Mouse (Mus musculus) MEL (cell line): ENCODE measurements around the gene Zfpm1. TPM values are rescaled to one million over a fixed set of nuclear protein-coding genes. Genes with fewer than 3 reads are reported as not detected.

Experiments used
- DNase-seq: peaks from one replicate; pipeline ENCODE4 v3.0.0; 2011; ENCODE audit warnings: low read depth, low spot score
- H3K27ac ChIP-seq: 2 replicates; pipeline ENCODE4 v1.5.1; 2012; ENCODE audit warnings: low read depth, mild to moderate bottlenecking, control low read depth, low read length, moderate library complexity; ENCODE audit not compliant: control insufficient read depth
- H3K27me3 ChIP-seq, 2 experiments: fragments of 150-350 bp in 1 of 2; sonication (generic) in 1 of 2; 2 replicates each; pipeline ENCODE4 v1.6.1; 2012; ENCODE audit warnings: low read length in 2 of 2, mild to moderate bottlenecking in 2 of 2, improper control_type of control experiment in 1 of 2, moderate library complexity in 1 of 2; ENCODE audit not compliant: insufficient read depth in 2 of 2, control insufficient read depth in 1 of 2
- H3K36me3 ChIP-seq, 2 experiments: 2 replicates each; pipeline ENCODE4 v1.6.1; 2012 to 2014; ENCODE audit warnings: low read length in 2 of 2, improper control_type of control experiment in 1 of 2, inconsistent platforms in 1 of 2, mild to moderate bottlenecking in 1 of 2; ENCODE audit not compliant: insufficient read depth in 2 of 2, control insufficient read depth in 1 of 2
- H3K4me1 ChIP-seq, 2 experiments: fragments of 150-350 bp in 1 of 2; sonication (generic) in 1 of 2; 2 replicates each; pipeline ENCODE4 v1.6.1; 2012; ENCODE audit warnings: low read length in 2 of 2, improper control_type of control experiment in 1 of 2, mild to moderate bottlenecking in 1 of 2; ENCODE audit not compliant: insufficient read depth in 2 of 2, control insufficient read depth in 1 of 2
- H3K4me3 ChIP-seq, 2 experiments: fragments of 150-350 bp in 1 of 2; sonication (generic) in 1 of 2; 2 replicates each; pipeline ENCODE4 v1.5.1; 2012; ENCODE audit warnings: low read depth in 2 of 2, low read length in 2 of 2, mild to moderate bottlenecking in 2 of 2, moderate library complexity in 2 of 2, control low read depth in 1 of 2, improper control_type of control experiment in 1 of 2; ENCODE audit not compliant: control insufficient read depth in 1 of 2, insufficient read depth in 1 of 2
- H3K79me2 ChIP-seq: 2 replicates; pipeline ENCODE4 v1.6.1; 2012; ENCODE audit warnings: mild to moderate bottlenecking, low read length, moderate library complexity; ENCODE audit not compliant: control insufficient read depth, poor library complexity, insufficient read depth
- H3K9ac ChIP-seq: 2 replicates; pipeline ENCODE4 v1.6.1; 2012; ENCODE audit warnings: low read depth, mild to moderate bottlenecking, control low read depth, low read length, moderate library complexity; ENCODE audit not compliant: control insufficient read depth, poor library complexity, severe bottlenecking
- H3K9me3 ChIP-seq: fragments of 150-350 bp; sonication (generic); replicated peaks from 2 replicates; pipeline ENCODE4 v1.6.1; 2012; ENCODE audit warnings: mild to moderate bottlenecking, low read length, improper control_type of control experiment, moderate library complexity; ENCODE audit not compliant: insufficient read depth
- BHLHE40 ChIP-seq: IDR thresholded peaks from 2 replicates; pipeline ENCODE4 v1.6.1; 2012; ENCODE audit warnings: low read depth, mild to moderate bottlenecking, inconsistent platforms, low read length, improper control_type of control experiment, borderline replicate concordance
- CHD1 ChIP-seq: IDR thresholded peaks from 2 replicates; pipeline ENCODE4 v1.6.1; 2012; ENCODE audit warnings: low read depth, mild to moderate bottlenecking, inconsistent platforms, low read length, improper control_type of control experiment
- CHD2 ChIP-seq: IDR thresholded peaks from 2 replicates; pipeline ENCODE4 v1.6.1; 2011; ENCODE audit warnings: low read length, improper control_type of control experiment
- CTCF ChIP-seq, 3 experiments: IDR thresholded peaks in 2 of 3; conservative IDR thresholded peaks in 1 of 3; 2 replicates each; pipeline ENCODE4 v1.5.1; 2011 to 2012; ENCODE audit warnings: low read length in 3 of 3, low read depth in 2 of 3, mild to moderate bottlenecking in 2 of 3, improper control_type of control experiment in 1 of 3, inconsistent platforms in 1 of 3, mixed read lengths in 1 of 3, moderate library complexity in 1 of 3; ENCODE audit not compliant: control insufficient read depth in 1 of 3, insufficient read depth in 1 of 3, poor library complexity in 1 of 3, severe bottlenecking in 1 of 3
- ELF1 ChIP-seq: IDR thresholded peaks from 2 replicates; pipeline ENCODE4 v1.6.1; 2014; ENCODE audit warnings: low read depth, mild to moderate bottlenecking, inconsistent platforms, low read length, improper control_type of control experiment, moderate library complexity
- EP300 ChIP-seq, 2 experiments: IDR thresholded peaks; 2 replicates each; pipeline ENCODE4 v1.6.1; 2011; ENCODE audit warnings: improper control_type of control experiment in 2 of 2, low read length in 2 of 2, low read depth in 1 of 2, mild to moderate bottlenecking in 1 of 2
- ETS1 ChIP-seq: IDR thresholded peaks from 2 replicates; pipeline ENCODE4 v1.6.1; 2012; ENCODE audit warnings: low read depth, mild to moderate bottlenecking, inconsistent platforms, low read length, improper control_type of control experiment, moderate library complexity
- GABPA ChIP-seq: IDR thresholded peaks from 2 replicates; pipeline ENCODE4 v1.6.1; 2012; ENCODE audit warnings: low read depth, mild to moderate bottlenecking, inconsistent platforms, low read length, improper control_type of control experiment, moderate library complexity
- GATA1 ChIP-seq: IDR thresholded peaks from 2 replicates; pipeline ENCODE4 v1.6.1; 2011; ENCODE audit warnings: low read depth, low read length, improper control_type of control experiment
- HCFC1 ChIP-seq: IDR thresholded peaks from 2 replicates; pipeline ENCODE4 v1.6.1; 2012; ENCODE audit warnings: low read depth, mild to moderate bottlenecking, inconsistent platforms, low read length, improper control_type of control experiment, moderate library complexity
- JUND ChIP-seq: IDR thresholded peaks from 2 replicates; pipeline ENCODE4 v1.6.1; 2011; ENCODE audit warnings: low read depth, mild to moderate bottlenecking, improper control_type of control experiment, low read length
- KAT2A ChIP-seq: conservative IDR thresholded peaks from 2 replicates; pipeline ENCODE4 v1.6.1; 2012; ENCODE audit warnings: low read depth, low read length, improper control_type of control experiment, inconsistent platforms
- MAFK ChIP-seq: IDR thresholded peaks from 2 replicates; pipeline ENCODE4 v1.6.1; 2011; ENCODE audit warnings: low read depth, mild to moderate bottlenecking, low read length, improper control_type of control experiment, borderline replicate concordance
- MAX ChIP-seq: IDR thresholded peaks from 2 replicates; pipeline ENCODE4 v1.6.1; 2011; ENCODE audit warnings: low read length, improper control_type of control experiment
- MAZ ChIP-seq: IDR thresholded peaks from 2 replicates; pipeline ENCODE4 v1.6.1; 2012; ENCODE audit warnings: low read depth, mild to moderate bottlenecking, inconsistent platforms, low read length, improper control_type of control experiment
- MEF2A ChIP-seq: IDR thresholded peaks from 2 replicates; pipeline ENCODE4 v1.6.1; 2014; ENCODE audit warnings: low read depth, mild to moderate bottlenecking, inconsistent platforms, low read length, improper control_type of control experiment; ENCODE audit not compliant: poor library complexity, insufficient replicate concordance, severe bottlenecking; ENCODE audit errors: extremely low read depth
- MXI1 ChIP-seq: IDR thresholded peaks from 2 replicates; pipeline ENCODE4 v1.6.1; 2011; ENCODE audit warnings: mild to moderate bottlenecking, low read depth, low read length, improper control_type of control experiment
- MYB ChIP-seq: IDR thresholded peaks from 2 replicates; pipeline ENCODE4 v1.6.1; 2011; ENCODE audit warnings: mild to moderate bottlenecking, low read depth, low read length, improper control_type of control experiment
- MYC ChIP-seq: IDR thresholded peaks from 2 replicates; pipeline ENCODE4 v1.6.1; 2011; ENCODE audit warnings: low read depth, mild to moderate bottlenecking, low read length, improper control_type of control experiment, moderate library complexity
- NELFE ChIP-seq: IDR thresholded peaks from 2 replicates; pipeline ENCODE4 v1.6.1; 2011; ENCODE audit warnings: low read depth, low read length, improper control_type of control experiment
- NRF1 ChIP-seq: IDR thresholded peaks from 2 replicates; pipeline ENCODE4 v1.6.1; 2014; ENCODE audit warnings: low read depth, mild to moderate bottlenecking, inconsistent platforms, low read length, improper control_type of control experiment, moderate library complexity; ENCODE audit not compliant: poor library complexity, insufficient read depth, severe bottlenecking
- POLR2A ChIP-seq, 2 experiments: IDR thresholded peaks; 2 replicates each; pipeline ENCODE4 v1.6.1; 2011 to 2012; ENCODE audit warnings: low read length in 2 of 2, mild to moderate bottlenecking in 2 of 2, control low read depth in 1 of 2, improper control_type of control experiment in 1 of 2, low read depth in 1 of 2, moderate library complexity in 1 of 2; ENCODE audit not compliant: control insufficient read depth in 1 of 2, insufficient read depth in 1 of 2, poor library complexity in 1 of 2
- POLR2AphosphoS2 ChIP-seq: IDR thresholded peaks from 2 replicates; pipeline ENCODE4 v1.6.1; 2011; ENCODE audit warnings: low read length, improper control_type of control experiment
- RAD21 ChIP-seq: IDR thresholded peaks from 2 replicates; pipeline ENCODE4 v1.6.1; 2011; ENCODE audit warnings: mild to moderate bottlenecking, low read depth, low read length, improper control_type of control experiment
- RCOR1 ChIP-seq: IDR thresholded peaks from 2 replicates; pipeline ENCODE4 v1.6.1; 2012; ENCODE audit warnings: low read depth, mild to moderate bottlenecking, inconsistent platforms, low read length, improper control_type of control experiment
- SIN3A ChIP-seq: IDR thresholded peaks from 2 replicates; pipeline ENCODE4 v1.6.1; 2012; ENCODE audit warnings: low read length, improper control_type of control experiment, inconsistent platforms
- SMC3 ChIP-seq: IDR thresholded peaks from 2 replicates; pipeline ENCODE4 v1.6.1; 2011; ENCODE audit warnings: low read depth, low read length, improper control_type of control experiment
- TAL1 ChIP-seq: IDR thresholded peaks from 2 replicates; pipeline ENCODE4 v1.6.1; 2012; ENCODE audit warnings: mild to moderate bottlenecking, inconsistent platforms, low read length, moderate library complexity, mixed read lengths
- TBP ChIP-seq: IDR thresholded peaks from 2 replicates; pipeline ENCODE4 v1.8.0; 2011; ENCODE audit warnings: low read depth, low read length, improper control_type of control experiment
- TCF12 ChIP-seq: IDR thresholded peaks from 2 replicates; pipeline ENCODE4 v1.6.1; 2014; ENCODE audit warnings: low read depth, mild to moderate bottlenecking, inconsistent platforms, low read length, improper control_type of control experiment, moderate library complexity
- USF1 ChIP-seq: IDR thresholded peaks from 2 replicates; pipeline ENCODE4 v1.6.1; 2014; ENCODE audit warnings: low read depth, mild to moderate bottlenecking, inconsistent platforms, low read length, improper control_type of control experiment, moderate library complexity
- USF2 ChIP-seq, 2 experiments: IDR thresholded peaks; 2 replicates each; pipeline ENCODE4 v1.6.1; 2011 to 2012; ENCODE audit warnings: improper control_type of control experiment in 2 of 2, low read length in 2 of 2, borderline replicate concordance in 1 of 2, inconsistent platforms in 1 of 2, low read depth in 1 of 2, mild to moderate bottlenecking in 1 of 2; ENCODE audit not compliant: insufficient read depth in 1 of 2
- ZC3H11A ChIP-seq: IDR thresholded peaks from 2 replicates; pipeline ENCODE4 v1.6.1; 2012; ENCODE audit warnings: low read depth, mild to moderate bottlenecking, inconsistent platforms, low read length, improper control_type of control experiment
- ZKSCAN1 ChIP-seq: IDR thresholded peaks from 2 replicates; pipeline ENCODE4 v1.6.1; 2012; ENCODE audit warnings: low read depth, mild to moderate bottlenecking, inconsistent platforms, low read length, improper control_type of control experiment, moderate library complexity
- ZMIZ1 ChIP-seq: IDR thresholded peaks from 2 replicates; pipeline ENCODE4 v1.6.1; 2012; ENCODE audit warnings: low read depth, mild to moderate bottlenecking, inconsistent platforms, low read length, improper control_type of control experiment, moderate library complexity
- ZNF384 ChIP-seq: IDR thresholded peaks from 2 replicates; pipeline ENCODE4 v1.6.1; 2012; ENCODE audit warnings: low read depth, mild to moderate bottlenecking, inconsistent platforms, low read length, improper control_type of control experiment
- polyA plus RNA-seq, 2 experiments: library from polyadenylated mRNA; stranded (reverse) in 1 of 2; unstranded in 1 of 2; fragments of >175 nt in 1 of 2; fragments of >200 nt in 1 of 2; gene quantifications; 2 replicates each; pipeline versions ENCODE4 v1.2.1 to v1.2.4; 2012; ENCODE audit warnings: low replicate concordance in 2 of 2, low read depth in 1 of 2; ENCODE audit not compliant: insufficient read length in 2 of 2, insufficient read depth in 1 of 2, missing spikeins in 1 of 2
- total RNA-seq: library from RNA; depleted of rRNA; stranded (reverse); fragments of 300-350 nt; gene quantifications from 2 replicates; pipeline ENCODE4 v1.2.3, GENCODE M21; 2012

Zfpm1 gene
- total and polyA plus RNA-seq, 3 experiments: 133 to 343 (median 260) TPM

DNA sequence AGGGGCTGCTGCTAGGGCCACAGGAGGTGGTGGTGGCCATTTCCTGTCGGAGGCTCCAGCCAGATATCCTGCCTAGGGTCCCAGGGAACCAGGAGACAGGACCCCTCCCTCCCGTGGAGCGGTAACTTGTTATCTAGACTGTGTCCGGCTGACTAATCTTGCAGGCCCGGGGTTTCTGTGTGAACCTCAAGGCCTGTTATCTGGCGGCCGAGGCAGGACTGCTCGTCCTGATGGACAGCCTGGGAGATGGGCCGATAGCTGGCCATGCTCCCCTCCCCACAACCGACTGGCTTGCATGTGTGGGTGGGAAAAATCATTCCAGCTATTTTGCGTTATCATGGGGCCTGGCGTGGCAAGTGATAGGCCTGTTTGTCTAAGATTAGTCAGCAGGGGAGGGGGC, 31.4 kb downstream of the Zfpm1 start:
- no peaks in the 10 kb centered on the region for H3K27me3 ChIP-seq
- no peak overlapping the region for H3K4me3 ChIP-seq
- H3K9me3 ChIP-seq: no peaks in the 10 kb centered on the region
- H3K4me1 ChIP-seq: peaks cover 32 to 79% of the 10 kb centered on the region in 2 experiments
- peak overlapping the region; percentile 87 for H3K27ac ChIP-seq
- peak; percentile 75 for DNase-seq
- no peak for TF ChIP-seq MAFK
- TF ChIP-seq USF1: no peak
- no peak for TF ChIP-seq SMC3
- no peak for TF ChIP-seq TBP
- peak; percentile 82 for TF ChIP-seq ETS1
- peak; percentile 90 for TF ChIP-seq SIN3A
- no peak for TF ChIP-seq GABPA
- TF ChIP-seq MYC: no peak
- TF ChIP-seq TCF12: peak; percentile 95
- no peak for TF ChIP-seq ZKSCAN1
- TF ChIP-seq EP300 (IDR thresholded peaks at IDR 0.05; ENCODE audit: low read depth in 1 of 2, low read length in 2 of 2): peak; percentile 89 to 97
- TF ChIP-seq HCFC1: no peak
- no peak for TF ChIP-seq CHD2
- no peak for TF ChIP-seq NELFE
- no peak for TF ChIP-seq ZC3H11A
- TF ChIP-seq ELF1: no peak
- TF ChIP-seq POLR2AphosphoS2: no peak
- no peak for TF ChIP-seq MXI1
- TF ChIP-seq MAX: no peak; the same call in 1 of the 2 replicates
- TF ChIP-seq BHLHE40: no peak
- peak; percentile 87 for TF ChIP-seq TAL1
- TF ChIP-seq KAT2A: no peak
- peak; percentile 93 for TF ChIP-seq GATA1
- TF ChIP-seq RCOR1: peak; percentile 42; the same call in 1 of the 2 replicates
- TF ChIP-seq JUND: no peak
- TF ChIP-seq POLR2A (IDR thresholded peaks at IDR 0.05; ENCODE audit: control insufficient read depth in 1 of 2, insufficient read depth in 1 of 2, low read depth in 1 of 2, low read length in 2 of 2, poor library complexity in 1 of 2): no peak; a peak in 1 of 4 replicates
- no peak for TF ChIP-seq CTCF (IDR thresholded peaks at IDR 0.05 in 2 of 3, conservative IDR thresholded peaks at IDR 0.05 in 1 of 3; ENCODE audit: control insufficient read depth in 1 of 3, insufficient read depth in 1 of 3, low read depth in 2 of 3, low read length in 3 of 3, poor library complexity in 1 of 3, severe bottlenecking in 1 of 3)
- TF ChIP-seq MEF2A: peak; percentile 56; the same call in 1 of the 2 replicates
- no peak for TF ChIP-seq NRF1
- TF ChIP-seq MYB: peak; percentile 68
- TF ChIP-seq CHD1: no peak
- peak; percentile 33 for TF ChIP-seq MAZ
- TF ChIP-seq ZMIZ1: no peak
- TF ChIP-seq USF2 (IDR thresholded peaks at IDR 0.05; ENCODE audit: borderline replicate concordance in 1 of 2, insufficient read depth in 1 of 2, low read depth in 1 of 2, low read length in 2 of 2): no peak
- no peak for TF ChIP-seq ZNF384
- no peak for TF ChIP-seq RAD21
- TF ChIP-seq, all 39 proteins: peak for 10
- Histone ChIP-seq H3K36me3 (peaks cover 23 to 73% of the 10 kb centered on the region in 2 experiments), H3K9ac (peak overlapping the region; percentile 41), H3K79me2 (peaks cover 10% of the 10 kb centered on the region)
